Mouse (Mus musculus): ENCODE data around the gene Sh3glb2.

DNA sequence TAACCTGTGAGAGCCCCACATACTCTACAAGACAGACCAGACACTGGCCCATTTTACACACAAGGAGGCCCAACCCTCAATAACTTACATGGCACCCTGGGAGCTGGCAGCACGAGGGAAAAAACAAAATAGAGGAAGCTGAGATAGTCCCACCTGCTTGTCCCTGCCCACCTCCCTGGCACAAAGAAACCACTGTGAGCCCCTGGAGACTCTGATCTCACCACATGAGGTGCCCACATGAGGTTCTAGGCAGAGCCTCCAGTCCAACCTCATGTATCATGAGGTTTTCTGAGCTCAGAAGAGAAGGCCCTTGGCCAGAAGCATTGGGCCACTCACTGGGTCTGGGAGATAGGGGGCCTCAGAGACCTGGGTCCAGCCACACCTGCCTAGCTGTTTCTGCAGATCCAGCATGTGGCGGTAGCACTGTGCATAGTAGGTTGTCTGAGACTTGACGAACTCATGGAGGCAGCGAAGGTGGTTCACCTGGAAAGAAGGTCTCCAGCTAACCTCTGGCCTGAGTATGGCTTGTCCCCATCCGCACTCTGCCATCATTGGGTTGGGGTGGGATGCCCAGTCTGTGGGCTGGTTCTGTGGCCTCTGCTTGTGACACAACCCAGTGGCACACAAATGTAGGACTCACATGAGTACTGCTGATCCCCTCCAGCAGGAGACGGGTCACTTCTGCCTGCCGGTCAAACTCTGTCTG, 13.0 kb downstream of the Sh3glb2 start:
- no peak for TF ChIP-seq CTCF (IDR thresholded peaks at IDR 0.05; ENCODE audit: borderline replicate concordance, control insufficient read depth, extremely low read depth, insufficient read depth, low read length, poor library complexity)
- TF ChIP-seq POLR2A (IDR thresholded peaks at IDR 0.05; ENCODE audit: control insufficient read depth, extremely low read depth, insufficient read depth, low read length, poor library complexity), result no peak
